9 mouse cellular contexts compared by ENCODE assay signal in the genomic region with DNA sequence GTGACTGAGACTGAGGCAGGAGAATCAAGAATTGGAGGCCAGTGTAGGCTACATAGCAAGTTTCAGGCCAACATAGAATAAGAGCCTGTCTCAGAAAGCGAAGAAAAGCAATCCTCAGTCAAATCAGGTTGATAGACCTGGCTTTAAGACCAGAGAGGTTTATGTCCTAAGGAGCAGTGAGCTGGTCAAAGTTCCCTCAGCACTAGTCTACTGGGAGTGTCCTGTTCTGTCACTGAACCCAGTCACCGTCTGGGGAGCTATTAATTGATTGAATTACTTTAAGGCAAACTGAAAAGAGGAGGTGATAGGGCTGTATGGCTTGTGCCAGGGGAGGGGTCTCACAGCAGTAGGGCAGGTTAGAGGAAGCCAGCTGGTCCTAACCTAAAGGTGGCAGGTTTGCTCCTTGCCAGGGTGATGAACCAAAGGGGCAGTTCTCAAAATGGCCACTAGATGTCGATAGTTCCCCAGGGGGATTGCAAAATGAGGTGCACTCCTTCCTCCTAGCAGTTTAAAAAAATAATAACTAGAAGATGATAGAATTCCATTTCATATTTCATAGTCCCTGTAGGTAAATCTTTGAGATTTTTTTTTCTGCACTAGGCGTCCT. TPM values are rescaled to one million over a fixed set of nuclear protein-coding genes. Genes with fewer than 3 reads are reported as not detected.
DNase-seq lines count a peak whose midpoint lies in the region; ATAC-seq and TF ChIP-seq lines count a peak whose summit lies in the region.
"Had no signal": no experiment of that assay in that cellular context is flagged by ENCODE, and none has a peak within 500 bp of the region (broad histone marks: within the 10 kb centered on the region; RNA-seq: fewer than 3 reads in every experiment).

No protein-coding gene starts in this region.

- intact Hi-C loops in left cerebral cortex, adult 2 months (cut with DNase I): loop anchor here (5.0 kb wide), 1 partner anchor 555 kb away; no protein-coding TSS in a partner anchor

- H3K27ac ChIP-seq in heart, embryonic 10.5 days: no peak overlapping the region
- H3K27ac ChIP-seq in cortical plate, adult 2 months (ENCODE audit: insufficient read depth, low read length): no peak overlapping the region
- H3K27ac ChIP-seq in hindbrain, postnatal 0 days: no peak overlapping the region
- H3K27ac ChIP-seq in left cerebral cortex, adult 2 months: no peak overlapping the region

- peak; percentile 74 to 91 for DNase-seq in heart, adult 18-20 months
- DNase-seq in heart, embryonic 10.5 days (ENCODE audit: low spot score): no peak
- peak; percentile 86 for DNase-seq in adipocyte (ENCODE audit: low spot score)
- DNase-seq in hindbrain, postnatal 0 days (ENCODE audit: low spot score): peak; percentile 71
- DNase-seq in left cerebral cortex, adult 2 months (ENCODE audit: extremely low spot score in 1 of 2, low spot score in 2 of 2): peak; percentile 64 to 81
- peak; percentile 69 for DNase-seq in mesoderm, embryonic 11.5 days (ENCODE audit: low read depth, low spot score)
- peak; percentile 92 for DNase-seq in splenic B cell, adult 2 months (ENCODE audit: low read depth, low spot score)

- ATAC-seq in hindbrain, postnatal 0 days: no peak

- TF ChIP-seq CTCF in cortical plate, adult 2 months (IDR thresholded peaks at IDR 0.05; ENCODE audit: extremely low read depth, insufficient read depth, low read length): peak; percentile 92
- TF ChIP-seq CTCF in hindbrain, postnatal 0 days (IDR thresholded peaks at IDR 0.05; ENCODE audit: low read depth): peak; percentile 96
- peak; percentile 100 for TF ChIP-seq CTCF in left cerebral cortex, adult 2 months (IDR thresholded peaks at IDR 0.05)

- H3K36me3 ChIP-seq in heart, embryonic 10.5 days: peaks cover 75% of the 10 kb centered on the region
- peaks cover 30% of the 10 kb centered on the region for H3K36me3 ChIP-seq in hindbrain, postnatal 0 days (ENCODE audit: insufficient read depth, low read length)
- peaks cover 13% of the 10 kb centered on the region for H3K36me3 ChIP-seq in splenic B cell, adult 2 months (ENCODE audit: control insufficient read depth, insufficient read depth, low read length, poor library complexity, severe bottlenecking)

- WGBS in heart, embryonic 10.5 days: 39% methylated on average over 4 of the region's 4 CpGs
- WGBS in hindbrain, postnatal 0 days: 51% methylated on average over 4 of the region's 4 CpGs

- no peak overlapping the region for H3K4me2 ChIP-seq in hindbrain, postnatal 0 days (ENCODE audit: low read depth, low read length)

- H3K27me3 ChIP-seq in heart, embryonic 10.5 days (ENCODE audit: insufficient read depth, poor library complexity, severe bottlenecking): no peaks in the 10 kb centered on the region
- no peaks in the 10 kb centered on the region for H3K27me3 ChIP-seq in hindbrain, postnatal 0 days (ENCODE audit: insufficient read depth, low read length)
- H3K27me3 ChIP-seq in splenic B cell, adult 2 months (ENCODE audit: control insufficient read depth, insufficient read depth, low read length, poor library complexity, severe bottlenecking): no peaks in the 10 kb centered on the region
- H3K27me3 ChIP-seq: megakaryocyte, embryonic 14.5 days had no signal

- no peak overlapping the region for H3K9ac ChIP-seq in hindbrain, postnatal 0 days (replicated peaks; ENCODE audit: low read length)

- no peak for TF ChIP-seq POLR2A in cortical plate, adult 2 months (IDR thresholded peaks at IDR 0.05; ENCODE audit: extremely low read depth, insufficient read depth, low read length)

- no peak overlapping the region for H3K4me3 ChIP-seq in heart, embryonic 10.5 days
- H3K4me3 ChIP-seq in cortical plate, adult 2 months (ENCODE audit: insufficient read depth, low read length): no peak overlapping the region
- no peak overlapping the region for H3K4me3 ChIP-seq in hindbrain, postnatal 0 days (ENCODE audit: low read length)
- no peak overlapping the region for H3K4me3 ChIP-seq in left cerebral cortex, adult 2 months
- H3K4me3 ChIP-seq: megakaryocyte, embryonic 14.5 days had no signal

- H3K9me3 ChIP-seq in heart, embryonic 10.5 days: no peaks in the 10 kb centered on the region
- no peaks in the 10 kb centered on the region for H3K9me3 ChIP-seq in hindbrain, postnatal 0 days (ENCODE audit: low read length)
- H3K9me3 ChIP-seq: megakaryocyte, embryonic 14.5 days had no signal

- peaks cover 6% of the 10 kb centered on the region; the same call in 1 of the 2 replicates for H3K4me1 ChIP-seq in heart, embryonic 10.5 days
- no peaks in the 10 kb centered on the region for H3K4me1 ChIP-seq in cortical plate, adult 2 months (ENCODE audit: control insufficient read depth, insufficient read depth, low read length)
- H3K4me1 ChIP-seq in hindbrain, postnatal 0 days (ENCODE audit: insufficient read depth, low read length): no peaks in the 10 kb centered on the region

RNA-seq across cellular contexts. Expression of gene Nans, which starts 8.3 kb away (rescaled TPM):
- 10 to 100 TPM; 14.9 to 19.2 TPM for total RNA-seq in heart, adult 18-20 months (2021)
- polyA plus RNA-seq in heart, embryonic 10.5 days (2016; fragmentation: Nextera tagmentation; extraction: Ambion mirVana): 78.3 and 89.1 TPM in 2 replicates
- 18.4 and 18.6 TPM in 2 replicates for polyA plus RNA-seq in cortical plate, adult 2 months (2012; rRNA removed)
- total RNA-seq in hindbrain, postnatal 0 days (2014; rRNA removed): 80.2 and 85.9 TPM in 2 replicates
- polyA plus RNA-seq in hindbrain, postnatal 0 days (2015; fragmentation: Nextera tagmentation; extraction: Ambion mirVana): 57.6 and 60.4 TPM in 2 replicates
- total RNA-seq in left cerebral cortex, adult 2 months (2021): 10 to 100 TPM; 13.9 to 19.8 TPM

RNA-seq across cellular contexts. Expression of gene Trim14, which starts 38.6 kb away (rescaled TPM):
- total RNA-seq in heart, adult 18-20 months (2021): 1 to 10 TPM; 1.8 to 3.0 TPM
- polyA plus RNA-seq in heart, embryonic 10.5 days (2016; fragmentation: Nextera tagmentation; extraction: Ambion mirVana): 0.86 and 2.4 TPM in 2 replicates
- polyA plus RNA-seq in cortical plate, adult 2 months (2012; rRNA removed): 1.0 and 1.2 TPM in 2 replicates
- 1.5 and 3.0 TPM in 2 replicates for total RNA-seq in hindbrain, postnatal 0 days (2014; rRNA removed)
- 1.2 and 1.7 TPM in 2 replicates for polyA plus RNA-seq in hindbrain, postnatal 0 days (2015; fragmentation: Nextera tagmentation; extraction: Ambion mirVana)
- total RNA-seq in left cerebral cortex, adult 2 months (2021): 1 to 10 TPM in 1 of 2 experiments, under 1 TPM in 1; 0.72 to 1.1 TPM

RNA-seq across cellular contexts. Expression of gene Anp32b, which starts 46.7 kb away (rescaled TPM):
- total RNA-seq in heart, adult 18-20 months (2021): 10 to 100 TPM; 55.2 to 56.6 TPM
- 246 and 343 TPM in 2 replicates for polyA plus RNA-seq in heart, embryonic 10.5 days (2016; fragmentation: Nextera tagmentation; extraction: Ambion mirVana)
- 37.2 and 38.6 TPM in 2 replicates for polyA plus RNA-seq in cortical plate, adult 2 months (2012; rRNA removed)
- total RNA-seq in hindbrain, postnatal 0 days (2014; rRNA removed): 0.40 and 2.3 TPM in 2 replicates
- 68.7 and 78.9 TPM in 2 replicates for polyA plus RNA-seq in hindbrain, postnatal 0 days (2015; fragmentation: Nextera tagmentation; extraction: Ambion mirVana)
- 10 to 100 TPM; 44.9 to 46.4 TPM for total RNA-seq in left cerebral cortex, adult 2 months (2021)

Comparison
In these comparisons a context has a peak if more than half of its experiments do, and no peak if none do; other contexts are left out.
1. RNA of gene Anp32b, which starts 46.7 kb away (total RNA-seq): 55.2 to 56.6 TPM in heart, adult 18-20 months and 44.9 to 46.4 TPM in left cerebral cortex, adult 2 months; 0.40 to 2.3 TPM in hindbrain, postnatal 0 days; every median in the first group is over 10 times any median in the second.
2. Peak in every context shown above with its lines, with median percentiles within 50 percentile points of each other: CTCF ChIP-seq.